Mouse (Mus musculus): Measurements from ENCODE around the gene Gpr68.

DNA sequence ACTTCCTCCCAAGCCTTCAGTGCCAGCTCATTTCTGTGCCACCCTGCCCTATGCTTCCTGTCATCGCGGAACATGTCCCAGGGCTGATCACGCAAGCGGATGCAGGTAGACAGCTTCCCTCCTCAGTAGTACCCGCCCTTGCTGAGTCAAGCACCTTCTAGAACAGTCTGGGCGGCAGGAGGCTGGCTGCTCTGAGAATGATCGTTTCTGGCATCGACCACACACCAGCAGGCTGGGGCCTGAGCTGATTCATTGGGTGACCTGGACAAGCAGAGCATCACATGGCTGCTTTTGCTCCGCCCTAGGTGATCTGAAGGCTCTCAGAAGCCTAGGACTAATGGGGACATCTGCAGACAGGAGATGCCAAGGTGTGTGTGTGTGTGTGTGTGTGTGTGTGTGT, 4.2 kb downstream of the Gpr68 start:
- TF ChIP-seq GATA1 (IDR thresholded peaks at IDR 0.05; ENCODE audit: low read length), result no peak
- no peak for TF ChIP-seq TAL1 (IDR thresholded peaks at IDR 0.05; ENCODE audit: low read length)

All from erythroblast, embryonic 14.5 days (primary cell).